In genomic region chr16:93110451-93110850, GRCm38 (mm10) we compare ENCODE assay signal across 13 mouse cellular contexts.
"Had no signal": no experiment of that assay in that cellular context is flagged by ENCODE, and none has a peak within 500 bp of the region (broad histone marks: within the 10 kb centered on the region; RNA-seq: fewer than 3 reads in every experiment).

No protein-coding gene starts in this region.

- H3K36me3 ChIP-seq: liver, embryonic 13.5 days had no signal

- DNase-seq: kidney, postnatal 14 days; kidney, postnatal 4 days; liver, embryonic 13.5 days; lung, adult 2 months; lung, postnatal 14 days; lung, postnatal 4 days; midbrain, embryonic 14.5 days; right cerebral cortex, postnatal 14 days; right cerebral cortex, postnatal 4 days; thymus, adult 2 months; thymus, postnatal 14 days; thymus, postnatal 4 days had no signal

- H3K27ac ChIP-seq: liver, embryonic 13.5 days; stomach, postnatal 0 days had no signal

- H3K4me3 ChIP-seq: liver, embryonic 13.5 days had no signal
